Mouse (Mus musculus): ENCODE measurements at regions not wholly inside any gene's neighbourhood (a gene's known extent, or its start where the extent isn't known, plus 50 kb on each side); places are given as distances from the start of the nearest gene placed in this dataset.

DNA sequence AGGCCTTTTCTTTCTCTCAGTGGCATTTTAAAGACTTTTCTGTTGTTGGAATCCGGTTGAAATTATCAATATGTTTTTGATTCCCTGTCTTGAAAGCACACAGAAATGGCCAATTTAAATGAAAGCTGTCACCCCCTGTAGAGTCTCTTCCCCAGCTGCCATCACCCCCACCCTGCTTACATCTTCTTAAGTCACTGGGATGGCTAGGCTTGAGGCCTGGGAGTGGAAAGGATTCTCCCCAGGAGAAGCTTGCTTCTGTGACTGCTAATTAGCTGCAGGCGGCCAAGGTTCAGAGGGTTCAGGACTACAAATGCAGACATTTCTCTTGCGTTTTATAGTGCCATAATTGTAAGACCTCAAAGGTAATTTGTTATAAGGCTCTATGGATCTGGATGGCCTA lies 196.5 kb upstream of the Rasgrp1 start:
- no peak for DNase-seq
- intact Hi-C loops (cut with DNase I; ENCODE audit: low total_unique reads): no loop called here

GRCm38 (mm10) chr2:117541471-117541870 lies 198.7 kb upstream of the Rasgrp1 start:
- intact Hi-C loops (cut with DNase I; ENCODE audit: low total_unique reads): loop anchor here (5.0 kb wide), 2 partner anchors 571 to 701 kb away; partner anchors contain the start of gene Thbs1
- peak; percentile 47 for DNase-seq

GRCm38 (mm10) chr2:117542298-117542697 lies 199.5 kb upstream of the Rasgrp1 start:
- intact Hi-C loops (cut with DNase I; ENCODE audit: low total_unique reads): loop anchor here (5.0 kb wide), 2 partner anchors 570 to 700 kb away; partner anchors contain the start of gene Thbs1
- DNase-seq: peak; percentile 32

DNA sequence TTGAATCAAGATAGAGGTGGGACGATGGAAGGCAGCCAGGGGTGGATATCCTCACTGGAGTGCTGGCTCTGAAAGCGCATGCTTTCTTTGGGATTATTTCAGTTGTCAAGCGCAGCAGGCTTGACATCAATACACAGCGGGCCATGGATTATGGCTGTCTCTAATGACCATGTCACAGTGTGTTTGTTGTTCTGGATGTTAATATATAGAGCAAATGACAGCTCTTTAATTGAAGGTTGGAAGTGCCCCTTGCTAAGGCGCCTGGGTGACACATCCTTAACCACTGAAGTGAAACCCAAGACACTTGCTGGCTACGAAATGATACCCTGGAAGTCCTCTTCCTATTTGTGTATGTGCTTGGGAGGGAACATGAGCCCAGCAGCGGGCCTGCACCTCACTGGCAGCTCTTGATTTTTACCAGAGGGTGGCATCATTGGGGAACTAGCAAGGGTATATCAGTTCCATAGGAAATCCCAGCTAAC lies 200.5 kb upstream of the Rasgrp1 start:
- DNase-seq: no peak
- intact Hi-C loops (cut with DNase I; ENCODE audit: low total_unique reads): loop anchor here (5.0 kb wide), 2 partner anchors 569 to 699 kb away; partner anchors contain the start of gene Thbs1

- DNase-seq: no peak
- intact Hi-C loops (cut with DNase I; ENCODE audit: low total_unique reads): loop anchor here (5.0 kb wide), 1 partner anchor 74 kb away; no protein-coding TSS in a partner anchor
Observed at GRCm38 (mm10) chr2:117548273-117548672, 205.5 kb upstream of the Rasgrp1 start.

GRCm38 (mm10) chr2:117556301-117556700 lies 213.5 kb upstream of the Rasgrp1 start:
- intact Hi-C loops (cut with DNase I; ENCODE audit: low total_unique reads): no loop called here
- DNase-seq: no peak

DNA sequence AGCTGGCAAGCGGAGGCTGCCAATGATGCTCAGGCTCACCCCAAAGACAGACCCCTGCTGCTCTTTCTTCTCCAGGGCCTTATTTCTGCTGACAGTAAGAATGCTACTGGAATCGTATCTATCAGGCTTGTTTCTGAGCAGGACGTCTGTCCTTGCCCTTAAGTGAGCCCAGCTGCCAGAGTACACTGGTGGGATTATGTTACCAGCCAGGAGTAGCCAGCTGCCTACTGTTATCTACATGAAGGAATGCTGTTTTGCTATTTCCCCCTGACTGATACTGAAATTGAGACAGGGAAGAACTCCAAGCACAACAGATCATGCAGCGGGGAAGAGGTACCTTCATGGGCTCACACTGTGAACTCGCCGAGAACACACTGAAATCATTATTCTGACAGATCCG lies 228.2 kb upstream of the Rasgrp1 start:
- no peak for DNase-seq
- intact Hi-C loops (cut with DNase I; ENCODE audit: low total_unique reads): no loop called here

- peak; percentile 24 for DNase-seq
- intact Hi-C loops (cut with DNase I; ENCODE audit: low total_unique reads): no loop called here
Observed at GRCm38 (mm10) chr2:117587381-117587780, 244.6 kb upstream of the Rasgrp1 start.

DNA sequence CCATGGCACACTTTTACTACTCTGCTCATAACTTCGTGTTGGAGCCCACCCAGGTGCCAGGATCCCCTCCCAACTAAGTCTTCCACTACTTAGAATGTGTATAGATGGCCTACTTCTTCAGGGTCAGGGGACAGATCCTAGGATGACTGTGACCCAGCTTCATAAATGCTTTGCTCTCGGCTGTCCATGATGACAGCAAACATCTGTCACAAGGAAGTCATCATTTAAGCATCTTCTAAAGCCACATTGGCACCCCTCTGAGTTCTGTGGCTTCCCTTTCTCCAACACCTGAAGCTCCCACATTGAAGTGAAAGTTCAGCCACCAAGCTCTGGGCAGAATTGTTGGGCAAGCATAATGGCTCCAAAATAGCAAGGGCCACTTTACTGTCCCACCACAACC lies 252.2 kb upstream of the Rasgrp1 start:
- no peak for DNase-seq
- intact Hi-C loops (cut with DNase I; ENCODE audit: low total_unique reads): no loop called here

- intact Hi-C loops (cut with DNase I; ENCODE audit: low total_unique reads): no loop called here
Observed at GRCm38 (mm10) chr2:117597573-117597972, 254.8 kb upstream of the Rasgrp1 start.

DNA sequence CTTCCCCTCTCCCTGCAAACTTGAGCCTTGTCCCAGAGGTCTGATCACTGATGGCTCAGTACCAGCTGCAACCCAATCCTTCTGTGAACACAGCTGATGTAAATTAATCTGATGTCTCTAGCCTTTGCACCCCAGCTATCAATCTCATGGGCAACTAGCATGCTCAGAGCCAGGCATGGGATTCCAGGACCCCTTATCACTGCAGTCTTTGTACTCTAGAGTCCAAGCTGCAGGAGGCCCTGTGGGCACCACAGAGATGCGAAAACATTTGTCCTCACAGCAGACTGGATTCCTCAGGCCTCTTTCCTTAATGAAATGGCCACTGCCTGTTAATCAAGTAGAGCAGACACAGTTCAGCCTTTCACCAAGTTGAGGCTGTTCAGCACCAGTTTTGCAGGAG lies 272.0 kb upstream of the Rasgrp1 start:
- intact Hi-C loops (cut with DNase I; ENCODE audit: low total_unique reads): no loop called here
- DNase-seq: no peak

More at GRCm38 (mm10) chr2:117597573-117597972, 254.8 kb upstream of the Rasgrp1 start:
- DNase-seq: no peak

DNA sequence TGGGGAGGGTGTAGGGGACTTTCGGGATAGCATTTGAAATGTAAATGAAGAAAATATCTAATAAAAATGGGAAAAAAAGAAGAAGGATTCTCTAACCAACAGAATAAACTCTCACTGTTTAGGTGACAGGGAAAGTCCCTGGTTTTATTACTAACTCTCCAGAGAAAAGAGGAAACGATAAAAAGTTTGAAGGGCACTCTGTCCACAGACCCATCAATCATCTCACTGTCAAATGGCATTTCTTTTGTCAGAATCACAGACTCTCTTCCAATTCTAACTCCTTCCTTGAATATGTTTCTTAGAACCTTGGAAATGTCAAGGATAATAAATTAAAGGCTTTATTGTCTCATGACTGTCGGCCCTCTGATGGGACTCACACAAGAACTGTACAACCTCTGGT lies 275.3 kb upstream of the Rasgrp1 start:
- intact Hi-C loops (cut with DNase I; ENCODE audit: low total_unique reads): no loop called here

GRCm38 (mm10) chr2:117623955-117624354 lies 281.2 kb upstream of the Rasgrp1 start:
- DNase-seq: no peak
- intact Hi-C loops (cut with DNase I; ENCODE audit: low total_unique reads): loop anchor here (5.0 kb wide), 1 partner anchor 77 kb away; no protein-coding TSS in a partner anchor

More for the DNA sequence above, 275.3 kb upstream of the Rasgrp1 start:
- no peak for DNase-seq

DNA sequence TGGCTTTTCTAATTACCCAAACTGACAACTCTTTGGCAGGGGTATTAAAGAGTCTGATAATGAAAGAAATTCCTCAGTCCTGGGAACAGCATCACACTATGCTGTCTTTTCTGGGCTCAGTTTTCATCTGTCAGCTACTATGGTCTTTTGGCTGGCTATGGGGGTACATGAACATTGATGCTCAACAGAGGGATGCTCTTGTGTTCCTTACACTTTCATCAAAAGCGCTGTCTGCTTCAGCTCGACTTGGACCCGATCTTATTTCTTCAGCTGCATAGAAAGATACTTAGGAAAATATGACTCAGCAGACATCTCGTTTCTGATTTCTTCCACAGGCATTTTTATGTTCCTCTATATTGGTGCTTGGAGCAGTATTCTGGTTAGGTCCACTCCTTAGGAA lies 292.1 kb upstream of the Rasgrp1 start:
- intact Hi-C loops (cut with DNase I; ENCODE audit: low total_unique reads): no loop called here

DNA sequence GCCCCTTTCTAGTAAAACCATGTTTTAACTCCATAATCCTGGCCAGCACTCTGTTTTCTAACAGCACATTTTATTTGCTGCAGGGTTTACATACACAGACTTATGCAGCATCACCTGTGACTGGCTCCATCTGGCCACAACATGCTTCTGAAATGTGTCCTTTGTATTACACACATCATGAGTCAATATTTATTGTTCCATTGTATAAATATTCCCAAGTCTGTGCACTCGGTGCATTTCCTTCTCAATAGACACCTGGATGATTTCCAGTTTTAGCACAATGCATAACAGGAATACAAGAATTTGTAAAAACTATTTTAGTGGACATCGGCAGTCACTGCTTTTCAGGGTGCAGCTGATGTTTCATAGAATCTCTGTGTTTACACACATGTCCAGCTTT lies 294.6 kb upstream of the Rasgrp1 start:
- no peak for DNase-seq
- intact Hi-C loops (cut with DNase I; ENCODE audit: low total_unique reads): no loop called here

More for the DNA sequence above, 292.1 kb upstream of the Rasgrp1 start:
- no peak for DNase-seq

DNA sequence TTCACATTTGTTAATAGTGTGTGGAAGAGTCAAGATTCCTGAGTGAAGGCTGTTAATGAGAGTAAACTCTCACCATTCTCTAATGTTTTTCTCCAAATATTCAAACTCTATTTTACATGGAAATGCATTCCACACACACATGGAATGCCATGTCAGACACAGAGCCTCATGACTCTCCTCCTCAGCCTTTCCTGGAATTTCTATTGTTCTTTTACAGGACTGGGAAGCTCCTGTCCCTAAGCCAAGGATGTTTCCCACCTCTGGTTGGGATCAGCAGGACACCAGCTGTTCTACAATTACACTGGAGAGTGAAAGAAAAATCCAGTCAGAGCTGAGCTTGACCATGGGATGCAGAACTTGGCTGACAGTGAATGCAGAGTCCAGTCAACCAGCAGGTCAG lies 309.3 kb upstream of the Rasgrp1 start:
- intact Hi-C loops (cut with DNase I; ENCODE audit: low total_unique reads): no loop called here
- no peak for DNase-seq

- intact Hi-C loops (cut with DNase I; ENCODE audit: low total_unique reads): no loop called here
- DNase-seq: no peak
Observed at GRCm38 (mm10) chr2:117652647-117653046, 309.8 kb upstream of the Rasgrp1 start.

- no peak for DNase-seq
- intact Hi-C loops (cut with DNase I; ENCODE audit: low total_unique reads): no loop called here
Observed at GRCm38 (mm10) chr2:117656546-117657175, 313.9 kb upstream of the Rasgrp1 start.

- intact Hi-C loops (cut with DNase I; ENCODE audit: low total_unique reads): no loop called here
- no peak for DNase-seq
Observed at GRCm38 (mm10) chr2:117660217-117660924, 317.6 kb upstream of the Rasgrp1 start.

DNA sequence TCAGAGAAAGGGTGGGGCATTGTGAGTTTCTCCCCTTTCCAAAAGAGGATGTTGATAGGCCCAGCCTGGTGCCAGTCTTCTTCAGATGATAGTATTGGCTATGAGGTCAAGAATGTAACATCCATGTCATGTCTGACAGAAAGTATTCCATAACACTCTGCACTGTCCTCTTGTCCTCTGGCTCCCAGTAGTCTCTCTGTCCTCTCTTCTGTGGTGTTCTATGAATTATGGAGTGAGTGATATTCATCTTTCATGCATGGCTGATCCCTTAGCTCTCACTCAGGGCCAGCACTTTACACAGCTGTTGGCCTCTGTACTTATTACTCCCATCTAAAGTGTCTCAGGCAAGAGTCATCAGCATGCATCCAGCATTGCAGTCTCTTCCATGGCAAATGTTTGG lies 319.9 kb upstream of the Rasgrp1 start:
- DNase-seq: no peak
- intact Hi-C loops (cut with DNase I; ENCODE audit: low total_unique reads): no loop called here

DNA sequence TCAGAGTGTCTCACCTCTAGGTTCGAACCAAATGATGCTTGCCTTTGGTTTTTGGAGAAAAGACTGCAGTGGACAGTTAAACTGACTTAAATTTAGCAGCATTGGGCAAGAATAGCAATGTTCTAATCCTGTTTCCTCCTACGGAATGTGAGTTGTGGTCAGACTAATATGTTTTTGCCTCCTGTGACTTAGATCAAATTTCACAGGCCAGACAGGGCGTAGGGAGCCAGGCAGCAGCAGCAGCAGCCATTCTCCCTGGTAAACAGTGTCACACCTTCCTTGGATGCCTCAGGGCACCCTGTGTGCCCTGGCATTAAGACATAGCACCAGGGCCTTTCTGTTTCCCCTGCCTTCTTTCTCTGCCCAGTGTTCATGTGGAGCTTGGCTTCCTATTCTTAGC lies 323.7 kb upstream of the Rasgrp1 start:
- no peak for DNase-seq
- intact Hi-C loops (cut with DNase I; ENCODE audit: low total_unique reads): no loop called here

Data from gastrocnemius, postnatal 14 days (tissue).